Mouse (Mus musculus) MEL (cell line): ENCODE results near the gene Rexo1. TPM values are rescaled to one million over a fixed set of nuclear protein-coding genes. Genes with fewer than 3 reads are reported as not detected.
A peak's percentile ranks its signal among the peaks of the same experiment; 100 is the strongest.

Experiments used
- DNase-seq: peaks from one replicate; pipeline ENCODE4 v3.0.0; 2011; ENCODE audit warnings: low read depth, low spot score
- H3K27ac ChIP-seq: 2 replicates; pipeline ENCODE4 v1.5.1; 2012; ENCODE audit warnings: low read depth, mild to moderate bottlenecking, control low read depth, low read length, moderate library complexity; ENCODE audit not compliant: control insufficient read depth
- H3K27me3 ChIP-seq, 2 experiments: fragments of 150-350 bp in 1 of 2; sonication (generic) in 1 of 2; 2 replicates each; pipeline ENCODE4 v1.6.1; 2012; ENCODE audit warnings: low read length in 2 of 2, mild to moderate bottlenecking in 2 of 2, improper control_type of control experiment in 1 of 2, moderate library complexity in 1 of 2; ENCODE audit not compliant: insufficient read depth in 2 of 2, control insufficient read depth in 1 of 2
- H3K36me3 ChIP-seq, 2 experiments: 2 replicates each; pipeline ENCODE4 v1.6.1; 2012 to 2014; ENCODE audit warnings: low read length in 2 of 2, improper control_type of control experiment in 1 of 2, inconsistent platforms in 1 of 2, mild to moderate bottlenecking in 1 of 2; ENCODE audit not compliant: insufficient read depth in 2 of 2, control insufficient read depth in 1 of 2
- H3K4me1 ChIP-seq, 2 experiments: fragments of 150-350 bp in 1 of 2; sonication (generic) in 1 of 2; 2 replicates each; pipeline ENCODE4 v1.6.1; 2012; ENCODE audit warnings: low read length in 2 of 2, improper control_type of control experiment in 1 of 2, mild to moderate bottlenecking in 1 of 2; ENCODE audit not compliant: insufficient read depth in 2 of 2, control insufficient read depth in 1 of 2
- H3K4me3 ChIP-seq, 2 experiments: fragments of 150-350 bp in 1 of 2; sonication (generic) in 1 of 2; 2 replicates each; pipeline ENCODE4 v1.5.1; 2012; ENCODE audit warnings: low read depth in 2 of 2, low read length in 2 of 2, mild to moderate bottlenecking in 2 of 2, moderate library complexity in 2 of 2, control low read depth in 1 of 2, improper control_type of control experiment in 1 of 2; ENCODE audit not compliant: control insufficient read depth in 1 of 2, insufficient read depth in 1 of 2
- H3K79me2 ChIP-seq: 2 replicates; pipeline ENCODE4 v1.6.1; 2012; ENCODE audit warnings: mild to moderate bottlenecking, low read length, moderate library complexity; ENCODE audit not compliant: control insufficient read depth, poor library complexity, insufficient read depth
- H3K9ac ChIP-seq: 2 replicates; pipeline ENCODE4 v1.6.1; 2012; ENCODE audit warnings: low read depth, mild to moderate bottlenecking, control low read depth, low read length, moderate library complexity; ENCODE audit not compliant: control insufficient read depth, poor library complexity, severe bottlenecking
- H3K9me3 ChIP-seq: fragments of 150-350 bp; sonication (generic); replicated peaks from 2 replicates; pipeline ENCODE4 v1.6.1; 2012; ENCODE audit warnings: mild to moderate bottlenecking, low read length, improper control_type of control experiment, moderate library complexity; ENCODE audit not compliant: insufficient read depth
- BHLHE40 ChIP-seq: IDR thresholded peaks from 2 replicates; pipeline ENCODE4 v1.6.1; 2012; ENCODE audit warnings: low read depth, mild to moderate bottlenecking, inconsistent platforms, low read length, improper control_type of control experiment, borderline replicate concordance
- CTCF ChIP-seq, 3 experiments: IDR thresholded peaks in 2 of 3; conservative IDR thresholded peaks in 1 of 3; 2 replicates each; pipeline ENCODE4 v1.5.1; 2011 to 2012; ENCODE audit warnings: low read length in 3 of 3, low read depth in 2 of 3, mild to moderate bottlenecking in 2 of 3, improper control_type of control experiment in 1 of 3, inconsistent platforms in 1 of 3, mixed read lengths in 1 of 3, moderate library complexity in 1 of 3; ENCODE audit not compliant: control insufficient read depth in 1 of 3, insufficient read depth in 1 of 3, poor library complexity in 1 of 3, severe bottlenecking in 1 of 3
- E2F4 ChIP-seq: IDR thresholded peaks from 2 replicates; pipeline ENCODE4 v1.6.1; 2011; ENCODE audit warnings: low read depth, low read length, improper control_type of control experiment, borderline replicate concordance
- EP300 ChIP-seq, 2 experiments: IDR thresholded peaks; 2 replicates each; pipeline ENCODE4 v1.6.1; 2011; ENCODE audit warnings: improper control_type of control experiment in 2 of 2, low read length in 2 of 2, low read depth in 1 of 2, mild to moderate bottlenecking in 1 of 2
- ETS1 ChIP-seq: IDR thresholded peaks from 2 replicates; pipeline ENCODE4 v1.6.1; 2012; ENCODE audit warnings: low read depth, mild to moderate bottlenecking, inconsistent platforms, low read length, improper control_type of control experiment, moderate library complexity
- GATA1 ChIP-seq: IDR thresholded peaks from 2 replicates; pipeline ENCODE4 v1.6.1; 2011; ENCODE audit warnings: low read depth, low read length, improper control_type of control experiment
- HCFC1 ChIP-seq: IDR thresholded peaks from 2 replicates; pipeline ENCODE4 v1.6.1; 2012; ENCODE audit warnings: low read depth, mild to moderate bottlenecking, inconsistent platforms, low read length, improper control_type of control experiment, moderate library complexity
- JUND ChIP-seq: IDR thresholded peaks from 2 replicates; pipeline ENCODE4 v1.6.1; 2011; ENCODE audit warnings: low read depth, mild to moderate bottlenecking, improper control_type of control experiment, low read length
- KAT2A ChIP-seq: conservative IDR thresholded peaks from 2 replicates; pipeline ENCODE4 v1.6.1; 2012; ENCODE audit warnings: low read depth, low read length, improper control_type of control experiment, inconsistent platforms
- MAFK ChIP-seq: IDR thresholded peaks from 2 replicates; pipeline ENCODE4 v1.6.1; 2011; ENCODE audit warnings: low read depth, mild to moderate bottlenecking, low read length, improper control_type of control experiment, borderline replicate concordance
- MAX ChIP-seq: IDR thresholded peaks from 2 replicates; pipeline ENCODE4 v1.6.1; 2011; ENCODE audit warnings: low read length, improper control_type of control experiment
- MEF2A ChIP-seq: IDR thresholded peaks from 2 replicates; pipeline ENCODE4 v1.6.1; 2014; ENCODE audit warnings: low read depth, mild to moderate bottlenecking, inconsistent platforms, low read length, improper control_type of control experiment; ENCODE audit not compliant: poor library complexity, insufficient replicate concordance, severe bottlenecking; ENCODE audit errors: extremely low read depth
- MXI1 ChIP-seq: IDR thresholded peaks from 2 replicates; pipeline ENCODE4 v1.6.1; 2011; ENCODE audit warnings: mild to moderate bottlenecking, low read depth, low read length, improper control_type of control experiment
- NRF1 ChIP-seq: IDR thresholded peaks from 2 replicates; pipeline ENCODE4 v1.6.1; 2014; ENCODE audit warnings: low read depth, mild to moderate bottlenecking, inconsistent platforms, low read length, improper control_type of control experiment, moderate library complexity; ENCODE audit not compliant: poor library complexity, insufficient read depth, severe bottlenecking
- POLR2A ChIP-seq, 2 experiments: IDR thresholded peaks; 2 replicates each; pipeline ENCODE4 v1.6.1; 2011 to 2012; ENCODE audit warnings: low read length in 2 of 2, mild to moderate bottlenecking in 2 of 2, control low read depth in 1 of 2, improper control_type of control experiment in 1 of 2, low read depth in 1 of 2, moderate library complexity in 1 of 2; ENCODE audit not compliant: control insufficient read depth in 1 of 2, insufficient read depth in 1 of 2, poor library complexity in 1 of 2
- POLR2AphosphoS2 ChIP-seq: IDR thresholded peaks from 2 replicates; pipeline ENCODE4 v1.6.1; 2011; ENCODE audit warnings: low read length, improper control_type of control experiment
- RAD21 ChIP-seq: IDR thresholded peaks from 2 replicates; pipeline ENCODE4 v1.6.1; 2011; ENCODE audit warnings: mild to moderate bottlenecking, low read depth, low read length, improper control_type of control experiment
- RCOR1 ChIP-seq: IDR thresholded peaks from 2 replicates; pipeline ENCODE4 v1.6.1; 2012; ENCODE audit warnings: low read depth, mild to moderate bottlenecking, inconsistent platforms, low read length, improper control_type of control experiment
- SIN3A ChIP-seq: IDR thresholded peaks from 2 replicates; pipeline ENCODE4 v1.6.1; 2012; ENCODE audit warnings: low read length, improper control_type of control experiment, inconsistent platforms
- SMC3 ChIP-seq: IDR thresholded peaks from 2 replicates; pipeline ENCODE4 v1.6.1; 2011; ENCODE audit warnings: low read depth, low read length, improper control_type of control experiment
- TAL1 ChIP-seq: IDR thresholded peaks from 2 replicates; pipeline ENCODE4 v1.6.1; 2012; ENCODE audit warnings: mild to moderate bottlenecking, inconsistent platforms, low read length, moderate library complexity, mixed read lengths
- TCF12 ChIP-seq: IDR thresholded peaks from 2 replicates; pipeline ENCODE4 v1.6.1; 2014; ENCODE audit warnings: low read depth, mild to moderate bottlenecking, inconsistent platforms, low read length, improper control_type of control experiment, moderate library complexity
- UBTF ChIP-seq: IDR thresholded peaks from 2 replicates; pipeline ENCODE4 v1.6.1; 2012; ENCODE audit warnings: low read depth, mild to moderate bottlenecking, inconsistent platforms, low read length, improper control_type of control experiment, moderate library complexity, borderline replicate concordance; ENCODE audit not compliant: insufficient read depth
- ZKSCAN1 ChIP-seq: IDR thresholded peaks from 2 replicates; pipeline ENCODE4 v1.6.1; 2012; ENCODE audit warnings: low read depth, mild to moderate bottlenecking, inconsistent platforms, low read length, improper control_type of control experiment, moderate library complexity
- polyA plus RNA-seq, 2 experiments: library from polyadenylated mRNA; stranded (reverse) in 1 of 2; unstranded in 1 of 2; fragments of >175 nt in 1 of 2; fragments of >200 nt in 1 of 2; gene quantifications; 2 replicates each; pipeline versions ENCODE4 v1.2.1 to v1.2.4; 2012; ENCODE audit warnings: low replicate concordance in 2 of 2, low read depth in 1 of 2; ENCODE audit not compliant: insufficient read length in 2 of 2, insufficient read depth in 1 of 2, missing spikeins in 1 of 2
- total RNA-seq: library from RNA; depleted of rRNA; stranded (reverse); fragments of 300-350 nt; gene quantifications from 2 replicates; pipeline ENCODE4 v1.2.3, GENCODE M21; 2012

Gene Rexo1
- total and polyA plus RNA-seq, 3 experiments: 14.7 to 54.6 TPM; not detected in 1

GRCm38 (mm10) chr10:80572477-80572876 is 11.1 kb upstream of the Rexo1 start:
- Histone ChIP-seq H3K36me3 (peaks cover 0 to 41% of the 10 kb centered on the region in 2 experiments; a peak in 2 of 4 replicates), H3K27ac (peak overlapping the region; percentile 68), H3K9me3 (no peaks in the 10 kb centered on the region), H3K4me1 (peaks cover 12 to 59% of the 10 kb centered on the region in 2 experiments; a peak in 3 of 4 replicates), H3K4me3 (no peak overlapping the region), H3K9ac (peak overlapping the region; percentile 33; the same call in 1 of the 2 replicates), H3K27me3 (no peaks in the 10 kb centered on the region), H3K79me2 (peaks cover 81% of the 10 kb centered on the region)
- TF ChIP-seq KAT2A (no peak), CTCF (IDR thresholded peaks at IDR 0.05 in 2 of 3, conservative IDR thresholded peaks at IDR 0.05 in 1 of 3; ENCODE audit: control insufficient read depth in 1 of 3, insufficient read depth in 1 of 3, low read depth in 2 of 3, low read length in 3 of 3, poor library complexity in 1 of 3, severe bottlenecking in 1 of 3) (no peak), MAFK (no peak), TAL1 (peak; percentile 54), POLR2AphosphoS2 (no peak), GATA1 (peak; percentile 71), TCF12 (peak; percentile 93), JUND (no peak), UBTF (no peak), EP300 (IDR thresholded peaks at IDR 0.05; ENCODE audit: low read depth in 1 of 2, low read length in 2 of 2) (peak; percentile 68 to 91), SIN3A (peak; percentile 89), RCOR1 (peak; percentile 23; the same call in 1 of the 2 replicates), POLR2A (IDR thresholded peaks at IDR 0.05; ENCODE audit: control insufficient read depth in 1 of 2, insufficient read depth in 1 of 2, low read depth in 1 of 2, low read length in 2 of 2, poor library complexity in 1 of 2) (no peak; a peak in 1 of 4 replicates), SMC3 (no peak), MXI1 (peak; percentile 83), ETS1 (peak; percentile 95)
- DNase-seq: peak; percentile 65

GRCm38 (mm10) chr10:80570871-80571836 is 9.8 kb upstream of the Rexo1 start:
- DNase-seq: peak; percentile 62
- Histone ChIP-seq H3K36me3 (peaks cover 0 to 41% of the 10 kb centered on the region in 2 experiments; a peak in 2 of 4 replicates), H3K9ac (peak overlapping the region; percentile 49), H3K79me2 (peaks cover 73% of the 10 kb centered on the region), H3K4me1 (peaks cover 12 to 59% of the 10 kb centered on the region in 2 experiments; a peak in 3 of 4 replicates), H3K27ac (peak overlapping the region; percentile 68), H3K9me3 (no peaks in the 10 kb centered on the region), H3K4me3 (peak overlapping the region; percentile 13 to 30), H3K27me3 (no peaks in the 10 kb centered on the region)
- TF ChIP-seq MEF2A (no peak), RAD21 (no peak), BHLHE40 (peak; percentile 37; the same call in 1 of the 2 replicates), NRF1 (no peak), E2F4 (no peak), EP300 (IDR thresholded peaks at IDR 0.05; ENCODE audit: low read depth in 1 of 2, low read length in 2 of 2) (peak in 1 of 2 experiments; percentile 40; a peak in 1 of 4 replicates), HCFC1 (0 out of 2 replicates have a peak, but pooled peaks have one; percentile 30), MXI1 (peak; percentile 37), POLR2A (IDR thresholded peaks at IDR 0.05; ENCODE audit: control insufficient read depth in 1 of 2, insufficient read depth in 1 of 2, low read depth in 1 of 2, low read length in 2 of 2, poor library complexity in 1 of 2) (0 out of 4 replicates have a peak, but pooled peaks of 1 of the 2 experiments have one; percentile 23), ETS1 (peak; percentile 7; the same call in 1 of the 2 replicates), MAX (peak; percentile 58), TAL1 (no peak), SIN3A (peak; percentile 40), ZKSCAN1 (no peak)
